Mouse (Mus musculus): ENCODE data around the gene Supt4a. TPM values are rescaled to one million over a fixed set of nuclear protein-coding genes. Genes with fewer than 3 reads are reported as not detected.

Supt4a gene
- polyA plus RNA-seq, 1 experiment from 2014 or later: 425 TPM

GRCm38 (mm10) chr11:87763988-87764876, 26.9 kb downstream of the Supt4a start:
- peak; percentile 16 for DNase-seq (ENCODE audit: low spot score)

- DNase-seq (ENCODE audit: low spot score): no peak
These were observed 31.4 kb downstream of the Supt4a start for GRCm38 (mm10) chr11:87768745-87769144.

- peak; percentile 79 for DNase-seq (ENCODE audit: low spot score)
These were observed 33.6 kb downstream of the Supt4a start for GRCm38 (mm10) chr11:87770989-87771388.

GRCm38 (mm10) chr11:87772354-87772753, 35.0 kb downstream of the Supt4a start:
- DNase-seq (ENCODE audit: low spot score): no peak

- DNase-seq (ENCODE audit: low spot score): peak; percentile 16
These were observed 40.9 kb downstream of the Supt4a start for GRCm38 (mm10) chr11:87778100-87778765.

- DNase-seq (ENCODE audit: low spot score): no peak
These were observed 41.6 kb downstream of the Supt4a start for GRCm38 (mm10) chr11:87778915-87779314.

GRCm38 (mm10) chr11:87779392-87779791, 42.0 kb downstream of the Supt4a start:
- no peak for DNase-seq (ENCODE audit: low spot score)

- no peak for DNase-seq (ENCODE audit: low spot score)
These were observed 42.8 kb downstream of the Supt4a start for GRCm38 (mm10) chr11:87780130-87780529.

- no peak for DNase-seq (ENCODE audit: low spot score)
These were observed 52.7 kb downstream of the Supt4a start for GRCm38 (mm10) chr11:87790088-87790487.

MicroRNA genes within 50 kb of the gene (microRNA counts, 519-probe panel; counts per million panel counts)
- 11,184 counts per million, percentile 100 among the panel's probes with 10 or more counts for microRNA mmu-miR-142-3p
- 3,881 counts per million, percentile 77 among the panel's probes with 10 or more counts for microRNA mmu-miR-142-5p

Small RNA genes within 50 kb of the gene (microRNA-seq; reads per million reads assigned to microRNA genes)
- not detected for gene Mir142 (ENCODE audit: borderline number of aligned reads)
- not detected for gene Mir142b (ENCODE audit: borderline number of aligned reads)

Other genes starting within 250 kb of the Supt4a start
- not detected in 2 replicates for gene Gm11492, start 170.9 kb upstream of the Supt4a start, polyA plus RNA-seq (2015; fragmentation: Nextera tagmentation; extraction: Ambion mirVana)
- 23.9 and 25.0 TPM in 2 replicates for gene Sept4, start 168.6 kb upstream of the Supt4a start, polyA plus RNA-seq (2015; fragmentation: Nextera tagmentation; extraction: Ambion mirVana)
- 19.6 and 21.1 TPM in 2 replicates for gene Mtmr4, start 145.4 kb upstream of the Supt4a start, polyA plus RNA-seq (2015; fragmentation: Nextera tagmentation; extraction: Ambion mirVana)
- gene Hsf5, start 120.4 kb upstream of the Supt4a start, polyA plus RNA-seq (2015; fragmentation: Nextera tagmentation; extraction: Ambion mirVana): 0.10 and 0.12 TPM in 2 replicates
- 5.2 and 6.8 TPM in 2 replicates for gene Rnf43, start 74.8 kb upstream of the Supt4a start, polyA plus RNA-seq (2015; fragmentation: Nextera tagmentation; extraction: Ambion mirVana)
- 2.6 and 4.0 TPM in 2 replicates for gene Tspoap1, start 23.0 kb downstream of the Supt4a start, polyA plus RNA-seq (2015; fragmentation: Nextera tagmentation; extraction: Ambion mirVana)
- gene Mpo, start 56.0 kb downstream of the Supt4a start, polyA plus RNA-seq (2015; fragmentation: Nextera tagmentation; extraction: Ambion mirVana): 5.0 and 6.2 TPM in 2 replicates
- 6.4 and 8.4 TPM in 2 replicates for gene Lpo, start 90.7 kb downstream of the Supt4a start, polyA plus RNA-seq (2015; fragmentation: Nextera tagmentation; extraction: Ambion mirVana)
- 4.9 and 6.7 TPM in 2 replicates for gene Mks1, start 115.7 kb downstream of the Supt4a start, polyA plus RNA-seq (2015; fragmentation: Nextera tagmentation; extraction: Ambion mirVana)
- gene Epx, start 138.0 kb downstream of the Supt4a start, polyA plus RNA-seq (2015; fragmentation: Nextera tagmentation; extraction: Ambion mirVana): 0.22 and 0.64 TPM in 2 replicates
- gene Olfr462, start 154.7 kb downstream of the Supt4a start, polyA plus RNA-seq (2015; fragmentation: Nextera tagmentation; extraction: Ambion mirVana): not detected in 2 replicates
- gene Olfr463, start 159.8 kb downstream of the Supt4a start, polyA plus RNA-seq (2015; fragmentation: Nextera tagmentation; extraction: Ambion mirVana): not detected in 2 replicates
- gene Olfr464, start 183.4 kb downstream of the Supt4a start, polyA plus RNA-seq (2015; fragmentation: Nextera tagmentation; extraction: Ambion mirVana): 0.13 TPM in 1 of 2 replicates, not detected in the other
- 23.1 and 26.6 TPM in 2 replicates for gene Dynll2, start 250.0 kb downstream of the Supt4a start, polyA plus RNA-seq (2015; fragmentation: Nextera tagmentation; extraction: Ambion mirVana)